Comparison of ENCODE assay signal across 9 mouse cellular contexts in the genomic region with DNA sequence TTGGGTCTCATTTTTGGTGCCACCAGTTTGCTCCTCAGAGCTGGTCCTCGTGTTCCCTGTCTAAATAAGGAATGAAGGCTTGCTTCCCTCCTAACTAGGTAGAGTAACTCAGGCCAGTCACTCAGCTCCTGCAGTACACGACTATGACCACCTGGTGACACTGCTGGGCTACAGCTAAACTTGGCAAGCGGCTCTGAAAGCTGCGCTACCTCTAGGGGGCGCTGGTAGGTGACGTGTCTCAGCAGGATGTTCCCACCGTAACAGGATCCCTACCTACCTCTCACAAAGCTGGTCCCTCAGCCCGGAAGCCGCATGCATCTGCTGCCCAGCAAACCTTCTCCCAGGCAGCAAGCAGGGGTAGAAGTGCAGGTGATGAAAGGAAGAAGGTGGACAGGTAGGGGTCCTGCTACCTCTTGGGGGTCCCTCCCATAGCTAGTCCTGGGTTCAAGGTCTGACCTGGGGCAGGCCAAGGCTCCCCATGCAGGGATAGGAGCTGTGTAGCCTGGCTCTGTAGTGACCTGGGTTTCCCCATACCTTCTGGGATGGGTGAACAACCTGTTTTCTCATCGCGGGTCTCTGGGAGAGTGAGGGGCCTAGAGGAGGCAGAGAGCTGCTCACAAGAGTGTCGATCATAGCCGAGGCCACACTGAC. TPM values are rescaled to one million over a fixed set of nuclear protein-coding genes. Genes with fewer than 3 reads are reported as not detected.
DNase-seq lines count a peak whose midpoint lies in the region; ATAC-seq and TF ChIP-seq lines count a peak whose summit lies in the region.
"Had no signal": no experiment of that assay in that cellular context is flagged by ENCODE, and none has a peak within 500 bp of the region (broad histone marks: within the 10 kb centered on the region; RNA-seq: fewer than 3 reads in every experiment).

No protein-coding gene starts in this region.

- H3K36me3 ChIP-seq in heart, embryonic 13.5 days: no peaks in the 10 kb centered on the region
- no peaks in the 10 kb centered on the region for H3K36me3 ChIP-seq in kidney, embryonic 16.5 days (ENCODE audit: insufficient read depth, low read length)
- no peaks in the 10 kb centered on the region for H3K36me3 ChIP-seq in liver, embryonic 11.5 days (ENCODE audit: control insufficient read depth, insufficient read depth, low read length)
- no peaks in the 10 kb centered on the region for H3K36me3 ChIP-seq in stomach, embryonic 15.5 days

- peak; percentile 100 for TF ChIP-seq CTCF in bone marrow macrophage, adult 2 months (IDR thresholded peaks at IDR 0.05; ENCODE audit: low read depth, low read length)

- no peak overlapping the region for H3K9ac ChIP-seq in heart, embryonic 13.5 days
- no peak overlapping the region for H3K9ac ChIP-seq in kidney, embryonic 16.5 days (replicated peaks; ENCODE audit: low read length)
- no peak overlapping the region for H3K9ac ChIP-seq in liver, embryonic 11.5 days (ENCODE audit: low read depth, low read length)
- no peak overlapping the region for H3K9ac ChIP-seq in stomach, embryonic 15.5 days

- peak; percentile 97 for DNase-seq in CD4-positive, CD25-positive, alpha-beta regulatory T cell, adult 2 months (ENCODE audit: low read depth, low spot score)
- peak; percentile 83 for DNase-seq in liver, embryonic 11.5 days (ENCODE audit: low spot score)
- peak; percentile 87 to 92 for DNase-seq in natural killer cell, adult 2 months (ENCODE audit: low spot score in 2 of 2)

- ATAC-seq in erythroblast, adult 5-6 weeks (replicated peaks; ENCODE audit: low FRiP score, poor library complexity, severe bottlenecking): peak; percentile 93
- 0 out of 2 replicates have a peak, but pooled peaks have one; percentile 32 for ATAC-seq in heart, embryonic 13.5 days (ENCODE audit: extremely low read depth, insufficient number of reproducible peaks, low FRiP score, low TSS enrichment)
- peak; percentile 73 for ATAC-seq in kidney, embryonic 16.5 days (ENCODE audit: low FRiP score, low TSS enrichment)
- peak; percentile 76 for ATAC-seq in liver, embryonic 11.5 days (replicated peaks; ENCODE audit: low FRiP score)
- peak; percentile 65 for ATAC-seq in stomach, embryonic 15.5 days (ENCODE audit: insufficient read depth, low FRiP score, low read depth)

- H3K27me3 ChIP-seq in heart, embryonic 13.5 days (replicated peaks): no peaks in the 10 kb centered on the region
- no peaks in the 10 kb centered on the region for H3K27me3 ChIP-seq in kidney, embryonic 16.5 days (ENCODE audit: insufficient read depth, low read length)
- no peaks in the 10 kb centered on the region for H3K27me3 ChIP-seq in liver, embryonic 11.5 days (replicated peaks; ENCODE audit: control insufficient read depth, insufficient read depth, low read length)
- no peaks in the 10 kb centered on the region for H3K27me3 ChIP-seq in stomach, embryonic 15.5 days (replicated peaks)

- no peaks in the 10 kb centered on the region for H3K9me3 ChIP-seq in heart, embryonic 13.5 days
- no peaks in the 10 kb centered on the region for H3K9me3 ChIP-seq in kidney, embryonic 16.5 days (ENCODE audit: low read length)
- H3K9me3 ChIP-seq in liver, embryonic 11.5 days (ENCODE audit: control insufficient read depth, low read length): no peaks in the 10 kb centered on the region
- H3K9me3 ChIP-seq in stomach, embryonic 15.5 days: no peaks in the 10 kb centered on the region

- no peak overlapping the region for H3K4me2 ChIP-seq in heart, embryonic 13.5 days
- no peak overlapping the region for H3K4me2 ChIP-seq in kidney, embryonic 16.5 days (replicated peaks; ENCODE audit: low read depth, low read length)
- H3K4me2 ChIP-seq in liver, embryonic 11.5 days: no peak overlapping the region
- H3K4me2 ChIP-seq in stomach, embryonic 15.5 days: no peak overlapping the region

- no peaks in the 10 kb centered on the region for H3K4me1 ChIP-seq in bone marrow macrophage, adult 2 months (ENCODE audit: control insufficient read depth, insufficient read depth, low read length)
- peaks cover 11% of the 10 kb centered on the region for H3K4me1 ChIP-seq in heart, embryonic 13.5 days
- no peaks in the 10 kb centered on the region for H3K4me1 ChIP-seq in kidney, embryonic 16.5 days (ENCODE audit: insufficient read depth, low read length)
- no peaks in the 10 kb centered on the region for H3K4me1 ChIP-seq in liver, embryonic 11.5 days (replicated peaks; ENCODE audit: control insufficient read depth, insufficient read depth, low read length)
- no peaks in the 10 kb centered on the region; the same call in 1 of the 2 replicates for H3K4me1 ChIP-seq in stomach, embryonic 15.5 days

- WGBS in heart, embryonic 13.5 days: 26% methylated on average over 13 of the region's 13 CpGs
- 27% methylated on average over 13 of the region's 13 CpGs for WGBS in kidney, embryonic 16.5 days
- WGBS in liver, embryonic 11.5 days: 30% methylated on average over 13 of the region's 13 CpGs
- 25% methylated on average over 13 of the region's 13 CpGs for WGBS in stomach, embryonic 15.5 days

- no peak for TF ChIP-seq POLR2A in bone marrow macrophage, adult 2 months (IDR thresholded peaks at IDR 0.05; ENCODE audit: borderline replicate concordance, low read depth, low read length)

- H3K4me3 ChIP-seq in bone marrow macrophage, adult 2 months (ENCODE audit: insufficient read depth, low read length): no peak overlapping the region
- H3K4me3 ChIP-seq in heart, embryonic 13.5 days: no peak overlapping the region
- H3K4me3 ChIP-seq in kidney, embryonic 16.5 days (ENCODE audit: low read length): no peak overlapping the region
- H3K4me3 ChIP-seq in liver, embryonic 11.5 days (ENCODE audit: low read depth, low read length): no peak overlapping the region
- H3K4me3 ChIP-seq in stomach, embryonic 15.5 days (replicated peaks): no peak overlapping the region
- H3K4me3 ChIP-seq: erythroblast, embryonic 14.5 days had no signal

- no peak overlapping the region for H3K27ac ChIP-seq in bone marrow macrophage, adult 2 months (ENCODE audit: insufficient read depth, low read depth, low read length)
- no peak overlapping the region for H3K27ac ChIP-seq in heart, embryonic 13.5 days (replicated peaks)
- H3K27ac ChIP-seq in kidney, embryonic 16.5 days (ENCODE audit: low read length): no peak overlapping the region
- no peak overlapping the region for H3K27ac ChIP-seq in liver, embryonic 11.5 days (ENCODE audit: low read depth, low read length)
- H3K27ac ChIP-seq in stomach, embryonic 15.5 days: no peak overlapping the region

RNA-seq across cellular contexts. Expression of a gene that starts 16.0 kb away (rescaled TPM):
- polyA plus RNA-seq in bone marrow macrophage, adult 2 months (2012; ENCODE audit: insufficient read depth, insufficient read length, missing spikeins): 433 and 488 TPM in 2 replicates
- 139 and 186 TPM in 2 replicates for total RNA-seq in erythroblast, adult 5-6 weeks (2015; ENCODE audit: low replicate concordance)
- total RNA-seq in erythroblast, adult 5-6 weeks (2017; ENCODE audit: low replicate concordance): 453 and 581 TPM in 2 replicates
- 435 and 450 TPM in 2 replicates for polyA plus RNA-seq in heart, embryonic 13.5 days (2015; fragmentation: Nextera tagmentation; extraction: Ambion mirVana)
- polyA plus RNA-seq in kidney, embryonic 16.5 days (2015; fragmentation: Nextera tagmentation; extraction: Ambion mirVana): 859 and 884 TPM in 2 replicates
- 363 and 367 TPM in 2 replicates for polyA plus RNA-seq in liver, embryonic 11.5 days (2014; fragmentation: Nextera tagmentation; extraction: Ambion mirVana)
- 605 and 630 TPM in 2 replicates for polyA plus RNA-seq in stomach, embryonic 15.5 days (2015; fragmentation: Nextera tagmentation; extraction: Ambion mirVana)

RNA-seq across cellular contexts. Expression of a gene that starts 16.3 kb away (rescaled TPM):
- 15.0 and 20.6 TPM in 2 replicates for polyA plus RNA-seq in bone marrow macrophage, adult 2 months (2012; ENCODE audit: insufficient read depth, insufficient read length, missing spikeins)
- total RNA-seq in erythroblast, adult 5-6 weeks (2015; ENCODE audit: low replicate concordance): 5.6 and 9.2 TPM in 2 replicates
- 4.5 and 10.9 TPM in 2 replicates for total RNA-seq in erythroblast, adult 5-6 weeks (2017; ENCODE audit: low replicate concordance)
- polyA plus RNA-seq in heart, embryonic 13.5 days (2015; fragmentation: Nextera tagmentation; extraction: Ambion mirVana): 28.2 and 34.3 TPM in 2 replicates
- polyA plus RNA-seq in kidney, embryonic 16.5 days (2015; fragmentation: Nextera tagmentation; extraction: Ambion mirVana): 35.1 and 39.0 TPM in 2 replicates
- polyA plus RNA-seq in liver, embryonic 11.5 days (2014; fragmentation: Nextera tagmentation; extraction: Ambion mirVana): 27.0 and 29.1 TPM in 2 replicates
- 27.0 and 28.4 TPM in 2 replicates for polyA plus RNA-seq in stomach, embryonic 15.5 days (2015; fragmentation: Nextera tagmentation; extraction: Ambion mirVana)

RNA-seq across cellular contexts. Expression of a gene that starts 37.0 kb away (rescaled TPM):
- not detected in 2 replicates for polyA plus RNA-seq in bone marrow macrophage, adult 2 months (2012; ENCODE audit: insufficient read depth, insufficient read length, missing spikeins)
- 1.0 TPM in 1 of 2 replicates, not detected in the other for total RNA-seq in erythroblast, adult 5-6 weeks (2015; ENCODE audit: low replicate concordance)
- 0.26 and 0.42 TPM in 2 replicates for total RNA-seq in erythroblast, adult 5-6 weeks (2017; ENCODE audit: low replicate concordance)
- 8.6 and 9.3 TPM in 2 replicates for polyA plus RNA-seq in heart, embryonic 13.5 days (2015; fragmentation: Nextera tagmentation; extraction: Ambion mirVana)
- 230 and 247 TPM in 2 replicates for polyA plus RNA-seq in kidney, embryonic 16.5 days (2015; fragmentation: Nextera tagmentation; extraction: Ambion mirVana)
- 14.6 and 16.5 TPM in 2 replicates for polyA plus RNA-seq in liver, embryonic 11.5 days (2014; fragmentation: Nextera tagmentation; extraction: Ambion mirVana)
- 64.2 and 77.2 TPM in 2 replicates for polyA plus RNA-seq in stomach, embryonic 15.5 days (2015; fragmentation: Nextera tagmentation; extraction: Ambion mirVana)

RNA-seq across cellular contexts. Expression of a gene that starts 49.9 kb away (rescaled TPM):
- 42.0 and 44.9 TPM in 2 replicates for polyA plus RNA-seq in bone marrow macrophage, adult 2 months (2012; ENCODE audit: insufficient read depth, insufficient read length, missing spikeins)
- 0.58 TPM in 1 of 2 replicates, not detected in the other for total RNA-seq in erythroblast, adult 5-6 weeks (2015; ENCODE audit: low replicate concordance)
- total RNA-seq in erythroblast, adult 5-6 weeks (2017; ENCODE audit: low replicate concordance): 0.34 and 0.56 TPM in 2 replicates
- polyA plus RNA-seq in heart, embryonic 13.5 days (2015; fragmentation: Nextera tagmentation; extraction: Ambion mirVana): 21.0 TPM in 2 replicates
- 28.4 and 28.7 TPM in 2 replicates for polyA plus RNA-seq in kidney, embryonic 16.5 days (2015; fragmentation: Nextera tagmentation; extraction: Ambion mirVana)
- 41.9 and 46.5 TPM in 2 replicates for polyA plus RNA-seq in liver, embryonic 11.5 days (2014; fragmentation: Nextera tagmentation; extraction: Ambion mirVana)
- 26.3 and 28.9 TPM in 2 replicates for polyA plus RNA-seq in stomach, embryonic 15.5 days (2015; fragmentation: Nextera tagmentation; extraction: Ambion mirVana)

RNA-seq across cellular contexts. Expression of a gene that starts 57.1 kb away (rescaled TPM):
- not detected in 2 replicates for polyA plus RNA-seq in bone marrow macrophage, adult 2 months (2012; ENCODE audit: insufficient read depth, insufficient read length, missing spikeins)
- total RNA-seq in erythroblast, adult 5-6 weeks (2015; ENCODE audit: low replicate concordance): not detected in 2 replicates
- total RNA-seq in erythroblast, adult 5-6 weeks (2017; ENCODE audit: low replicate concordance): not detected in 2 replicates
- polyA plus RNA-seq in heart, embryonic 13.5 days (2015; fragmentation: Nextera tagmentation; extraction: Ambion mirVana): 0.59 and 0.70 TPM in 2 replicates
- polyA plus RNA-seq in kidney, embryonic 16.5 days (2015; fragmentation: Nextera tagmentation; extraction: Ambion mirVana): 2.9 and 3.0 TPM in 2 replicates
- polyA plus RNA-seq in liver, embryonic 11.5 days (2014; fragmentation: Nextera tagmentation; extraction: Ambion mirVana): 0.75 and 1.3 TPM in 2 replicates
- polyA plus RNA-seq in stomach, embryonic 15.5 days (2015; fragmentation: Nextera tagmentation; extraction: Ambion mirVana): 0.71 and 1.3 TPM in 2 replicates
- polyA plus RNA-seq: erythroblast, embryonic 14.5 days had no signal

Comparison
In these comparisons a context has a peak if more than half of its experiments do, and no peak if none do; other contexts are left out.
1. ATAC-seq: peak in every context shown above with its lines; median percentile 93 in erythroblast, adult 5-6 weeks; 76 in liver, embryonic 11.5 days; 73 in kidney, embryonic 16.5 days; 65 in stomach, embryonic 15.5 days; 32 in heart, embryonic 13.5 days.